Mouse (Mus musculus): ENCODE measurements around the gene Col6a1. TPM values are rescaled to one million over a fixed set of nuclear protein-coding genes. Genes with fewer than 3 reads are reported as not detected.

Col6a1 gene
- total RNA-seq, 2 experiments from 2014 or later: 0.09 to 0.40 TPM

DNA sequence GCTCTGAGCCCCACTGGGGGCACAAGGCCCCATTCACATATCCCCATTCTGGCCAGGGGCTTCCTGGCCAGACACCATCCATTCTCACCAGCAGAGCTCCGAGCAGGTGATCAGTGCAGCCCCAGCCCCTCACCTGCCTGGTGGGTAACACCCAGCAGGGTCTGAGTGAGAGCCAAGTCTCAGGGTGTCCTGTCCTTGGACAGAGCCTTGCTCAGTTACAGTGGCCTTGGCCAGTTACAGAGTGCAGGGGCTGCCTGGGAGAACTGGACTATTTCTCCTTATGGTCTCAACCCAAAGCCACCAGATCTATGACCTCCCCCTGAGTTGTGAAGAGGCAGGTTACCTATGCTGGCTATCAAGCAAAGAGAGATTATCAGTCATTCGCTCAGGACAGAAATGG, 871 bp downstream of the Col6a1 start:
- ATAC-seq (ENCODE audit: poor library complexity, severe bottlenecking): no peak

DNA sequence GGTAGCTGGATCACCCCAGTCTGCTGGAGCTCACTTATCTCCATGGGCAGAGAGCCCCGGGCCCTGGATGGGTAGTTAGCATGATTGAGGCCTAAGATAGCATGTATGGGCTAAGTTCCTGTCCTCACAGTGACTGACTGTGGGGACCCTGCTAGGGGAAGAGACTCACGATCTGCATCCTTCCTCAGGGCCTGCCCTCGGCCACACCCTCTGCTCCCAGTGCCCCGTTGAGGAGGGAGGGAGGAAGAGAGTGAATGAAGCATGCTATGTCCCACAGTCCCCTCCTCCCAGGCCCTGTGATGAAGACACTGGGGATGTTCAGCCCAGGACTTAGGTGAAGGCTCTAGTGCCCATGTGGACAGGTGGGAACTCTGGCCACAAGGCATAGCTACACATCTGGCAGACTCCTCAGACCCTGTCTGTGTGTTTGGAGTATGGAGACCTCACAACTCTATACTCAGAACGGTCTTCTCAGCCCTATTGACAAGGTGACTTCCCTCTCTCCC, 1.7 kb downstream of the Col6a1 start:
- no peak for ATAC-seq (ENCODE audit: poor library complexity, severe bottlenecking)

DNA sequence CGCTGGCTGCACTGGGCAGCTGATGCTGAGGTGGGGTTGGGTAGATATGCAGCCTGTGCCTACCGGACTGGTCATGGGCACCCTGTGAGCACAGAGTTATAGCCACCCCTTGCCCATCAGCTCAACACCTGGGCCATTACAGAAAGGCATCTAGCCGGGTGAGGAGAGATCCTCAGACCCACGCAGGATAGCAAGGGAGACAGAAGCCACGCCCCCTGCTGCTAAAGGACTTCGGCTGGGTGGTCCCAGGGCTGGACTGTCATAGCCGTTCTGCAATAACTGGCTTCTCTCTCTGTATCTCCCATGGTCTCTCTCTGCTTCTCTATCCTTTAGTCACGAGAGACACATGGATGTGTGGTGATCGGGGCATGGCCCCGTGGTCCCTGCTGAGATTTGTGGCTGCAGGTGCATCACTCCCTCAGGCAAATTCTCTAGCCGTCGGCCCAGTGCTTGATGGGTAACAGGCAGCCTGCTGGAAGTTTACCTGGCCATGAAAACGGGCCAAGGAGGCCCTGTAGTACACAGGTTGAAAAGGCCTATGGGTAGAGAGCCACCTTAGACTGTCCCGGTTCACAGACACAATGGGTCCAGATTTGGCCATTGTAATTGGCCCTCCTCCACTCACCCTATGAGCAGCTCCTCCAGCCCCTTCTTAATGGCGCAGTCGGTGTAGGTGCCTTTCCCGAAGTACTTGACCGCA, 3.1 kb downstream of the Col6a1 start:
- ATAC-seq (ENCODE audit: poor library complexity, severe bottlenecking): no peak

DNA sequence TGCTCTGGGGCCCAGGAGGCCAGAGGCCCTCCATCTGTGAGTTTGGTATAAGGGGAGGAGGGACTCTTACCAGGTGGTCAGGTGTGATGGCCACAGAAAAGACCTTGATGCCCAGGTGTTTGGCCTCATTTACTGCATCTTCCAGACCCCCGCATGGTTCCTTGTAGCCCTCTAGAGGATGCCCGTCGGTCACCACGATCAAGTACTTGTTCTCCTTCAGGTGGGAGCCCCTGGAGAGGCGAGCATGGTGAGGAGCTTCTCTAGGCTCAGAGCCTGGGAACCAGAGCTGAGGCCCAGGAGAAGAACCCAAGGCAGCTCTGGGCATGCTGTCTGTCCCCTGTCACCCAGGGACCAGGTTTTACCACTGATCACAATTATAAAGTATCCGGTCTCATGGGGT, 4.2 kb downstream of the Col6a1 start:
- ATAC-seq (ENCODE audit: poor library complexity, severe bottlenecking): no peak

DNA sequence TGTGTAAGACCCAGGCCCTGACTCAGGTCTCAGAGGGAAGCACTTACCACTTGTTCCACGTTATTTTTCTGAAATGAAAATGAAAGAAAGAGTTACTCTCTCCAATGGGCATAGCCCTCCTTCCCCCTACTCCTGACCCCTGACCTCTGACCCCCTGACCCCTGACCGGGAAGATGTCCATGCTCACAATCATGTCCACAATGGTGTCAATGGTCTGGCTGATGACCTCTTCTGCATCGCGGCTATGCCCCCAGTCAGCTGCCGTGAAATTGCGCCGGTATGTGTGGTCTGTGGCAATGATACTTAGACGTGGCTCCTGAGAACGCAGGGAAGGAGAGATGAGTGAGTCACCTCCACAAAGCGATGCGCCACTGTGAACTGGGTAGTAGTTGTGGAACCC, 4.8 kb downstream of the Col6a1 start:
- no peak for ATAC-seq (ENCODE audit: poor library complexity, severe bottlenecking)

DNA sequence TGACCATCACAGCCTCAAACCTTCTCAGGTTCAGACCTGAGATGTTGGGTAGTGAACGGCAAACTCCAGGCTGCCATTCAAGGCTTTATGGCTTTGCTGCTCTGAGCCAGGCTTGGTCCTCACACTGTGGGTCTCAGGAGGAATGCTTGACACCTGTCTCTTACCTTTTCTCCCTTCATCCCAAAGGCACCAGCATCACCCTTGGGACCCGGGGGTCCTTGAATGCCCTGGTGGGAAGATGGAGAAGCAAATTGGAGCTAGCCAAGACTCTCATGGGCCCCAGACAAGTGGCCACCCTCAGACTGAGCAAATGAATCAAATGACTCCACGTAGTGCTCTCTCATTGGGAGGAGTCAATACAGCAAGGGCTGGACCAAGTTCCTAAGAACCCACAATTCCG, 8.3 kb downstream of the Col6a1 start:
- no peak for ATAC-seq (ENCODE audit: poor library complexity, severe bottlenecking)

DNA sequence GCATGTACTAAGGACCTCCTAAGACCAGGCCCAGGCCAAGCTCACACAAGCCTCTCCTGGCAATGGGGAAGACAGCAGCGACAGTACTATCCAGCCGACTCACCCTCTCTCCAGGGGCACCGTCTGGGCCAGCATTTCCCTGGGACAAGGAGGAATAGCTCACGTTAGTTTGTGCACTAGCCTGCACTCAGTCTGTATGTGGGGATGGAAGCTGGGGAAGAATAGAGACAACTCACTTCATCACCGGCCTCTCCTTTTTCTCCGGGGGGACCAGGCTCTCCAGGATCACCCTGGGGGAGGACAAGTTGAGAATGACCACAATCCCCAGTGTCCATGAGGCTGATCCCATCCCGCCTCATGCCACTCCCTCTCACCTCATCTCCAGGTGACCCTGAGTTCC, 8.9 kb downstream of the Col6a1 start:
- no peak for ATAC-seq (ENCODE audit: poor library complexity, severe bottlenecking)

DNA sequence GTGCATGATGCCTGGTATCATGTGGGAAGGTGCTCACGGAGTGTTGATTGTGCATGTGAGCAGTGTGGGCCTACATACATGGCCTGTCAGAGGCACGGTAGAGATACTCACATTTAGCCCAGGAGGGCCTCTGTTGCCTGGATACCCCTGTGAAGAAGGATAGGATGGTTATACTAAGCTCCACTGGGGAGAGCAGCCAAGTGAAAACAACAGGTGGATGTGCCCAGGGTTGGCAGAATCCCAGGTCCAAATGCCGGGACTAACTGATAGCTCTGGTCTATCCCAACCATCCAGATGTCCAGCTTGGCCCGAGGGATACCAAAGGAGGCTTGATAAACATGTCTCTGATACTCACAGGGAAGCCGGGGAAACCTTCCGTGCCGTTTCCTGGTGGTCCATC, 11.7 kb downstream of the Col6a1 start:
- no peak for ATAC-seq (ENCODE audit: poor library complexity, severe bottlenecking)

DNA sequence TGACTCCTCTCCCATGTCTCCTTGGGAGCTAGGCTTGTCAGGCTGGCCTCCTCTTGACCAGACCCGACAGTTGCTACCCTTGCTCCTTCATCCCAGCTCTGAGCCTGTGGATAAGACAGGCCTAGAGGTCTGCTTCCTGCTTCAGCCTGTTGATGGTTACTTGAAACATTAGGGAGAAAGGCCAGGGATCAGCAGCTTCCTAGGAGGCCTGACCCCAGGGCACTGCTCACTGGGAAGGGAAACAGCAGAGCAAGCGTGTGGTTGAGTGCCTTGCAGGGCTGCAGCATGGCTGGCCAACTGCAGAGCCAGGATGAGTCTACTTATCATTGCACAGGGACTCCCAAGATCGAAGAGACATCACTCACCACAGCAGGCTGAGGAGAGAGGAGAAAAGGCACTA, 13.5 kb downstream of the Col6a1 start:
- ATAC-seq (ENCODE audit: poor library complexity, severe bottlenecking): no peak

DNA sequence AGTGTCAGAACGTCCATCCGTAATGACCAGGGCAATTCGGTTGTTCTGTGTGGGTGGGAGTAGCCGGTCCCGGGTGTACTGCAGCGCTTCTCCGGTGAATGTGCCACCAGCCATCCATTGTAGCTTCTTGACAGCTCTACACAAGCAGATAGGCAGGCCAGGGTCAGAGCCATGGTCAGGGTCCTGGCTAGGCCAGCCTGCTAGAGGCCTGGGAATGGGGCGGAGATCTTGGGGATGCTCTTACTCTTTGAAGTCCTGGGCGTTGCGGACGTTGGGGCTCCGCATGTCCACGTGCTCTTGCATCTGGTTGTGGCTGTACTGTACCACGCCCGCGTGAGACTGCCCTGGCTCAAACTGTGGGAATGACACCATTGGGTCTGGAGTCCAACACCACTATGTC, 14.6 kb downstream of the Col6a1 start:
- ATAC-seq (ENCODE audit: poor library complexity, severe bottlenecking): no peak

DNA sequence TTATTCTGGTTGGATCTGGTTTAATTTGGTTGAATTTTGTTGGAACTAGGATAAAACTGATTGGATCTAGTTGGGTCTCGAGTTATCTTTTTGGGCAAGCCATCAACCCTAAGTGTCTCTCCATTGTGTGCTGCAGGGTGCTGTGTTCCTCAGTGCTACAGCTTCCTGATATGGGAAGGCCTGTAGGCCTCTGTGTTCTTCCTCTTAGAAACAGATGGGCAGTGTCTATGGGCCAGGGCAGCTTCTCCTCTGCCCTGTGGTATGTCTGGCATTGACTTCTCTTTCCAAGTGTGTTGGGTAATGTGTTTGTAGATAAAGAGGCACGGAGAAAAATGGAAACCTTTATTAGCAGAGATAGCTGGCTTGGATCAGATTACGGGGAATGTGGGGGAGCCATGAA, 17.5 kb downstream of the Col6a1 start:
- no peak for ATAC-seq (ENCODE audit: poor library complexity, severe bottlenecking)

DNA sequence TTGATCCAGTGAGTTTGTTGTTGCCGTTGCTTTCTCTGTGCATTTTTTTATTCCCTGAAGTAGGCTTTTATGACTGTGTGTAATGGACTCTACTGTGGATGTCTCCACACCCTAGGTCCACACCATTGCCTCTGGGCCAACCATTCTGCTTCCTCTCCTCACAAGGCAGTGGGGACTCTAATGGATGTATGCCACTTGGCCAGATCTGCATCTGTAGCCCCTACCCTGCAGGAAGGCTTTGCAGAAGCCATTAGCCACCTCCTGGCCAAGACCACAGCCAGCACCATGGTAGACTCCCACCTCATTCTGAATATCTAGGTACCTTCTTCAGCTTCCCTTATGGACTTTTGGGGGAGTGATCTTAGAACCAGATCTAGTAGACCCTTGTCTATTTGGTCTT, 18.4 kb downstream of the Col6a1 start:
- no peak for ATAC-seq (ENCODE audit: poor library complexity, severe bottlenecking)

DNA sequence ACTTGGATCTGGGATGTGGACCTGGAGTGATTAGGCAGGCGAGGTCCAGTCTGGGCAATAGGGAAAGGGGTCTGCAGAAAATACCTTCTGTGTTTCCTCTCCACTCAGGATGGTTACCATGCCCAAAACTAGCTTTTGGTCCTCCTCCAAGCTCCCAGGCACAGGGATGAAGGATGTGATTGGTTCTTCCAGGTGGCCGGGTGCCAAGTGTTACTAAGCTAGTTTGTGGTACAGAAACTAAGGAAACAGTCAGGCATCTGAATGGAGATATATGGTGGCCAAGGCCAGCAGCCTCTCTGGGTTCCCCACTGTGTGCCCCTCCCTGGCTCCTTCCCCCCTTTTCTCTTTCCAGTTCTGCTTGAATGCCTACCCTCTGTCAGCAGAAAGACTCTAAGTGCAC, 19.0 kb downstream of the Col6a1 start:
- ATAC-seq (ENCODE audit: poor library complexity, severe bottlenecking): no peak

DNA sequence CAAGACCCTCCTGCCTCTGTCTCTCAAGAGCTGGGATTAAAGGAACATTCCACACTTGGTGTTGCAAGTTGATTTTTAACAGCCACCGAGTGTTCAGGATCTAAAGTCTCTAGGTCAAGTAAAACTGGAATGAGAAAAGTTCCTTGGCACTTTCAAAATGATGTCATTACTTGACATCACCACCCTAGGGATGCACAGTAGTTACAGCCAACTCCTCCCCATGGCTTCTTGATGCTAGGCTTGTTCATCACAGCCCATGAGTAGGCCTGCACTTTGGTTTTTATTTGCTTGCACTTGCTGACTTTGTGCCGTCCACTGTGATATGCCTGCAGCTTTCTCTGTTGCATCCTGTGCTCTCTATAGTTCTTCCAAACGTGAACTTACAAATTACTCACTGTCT, 21.6 kb downstream of the Col6a1 start:
- ATAC-seq (ENCODE audit: poor library complexity, severe bottlenecking): no peak

DNA sequence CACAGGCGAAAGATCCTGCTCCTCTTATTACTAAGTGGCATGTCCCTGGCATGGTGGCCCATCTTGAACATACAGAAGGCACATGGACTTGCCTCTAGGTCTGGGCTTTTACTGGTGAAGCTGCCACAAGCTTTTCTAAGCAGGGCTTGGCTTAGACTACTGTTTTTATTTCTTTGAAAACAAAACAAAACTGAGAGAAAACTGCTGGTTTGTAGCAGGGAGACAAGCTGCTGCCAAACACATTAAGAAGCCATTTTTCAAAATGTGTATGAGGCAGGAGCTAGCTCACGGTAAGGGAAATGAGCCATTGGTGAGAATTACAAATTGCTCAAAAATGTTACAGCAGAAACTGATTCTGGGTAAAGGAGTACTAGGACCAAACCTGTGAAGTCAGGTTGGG, 24.5 kb downstream of the Col6a1 start:
- no peak for ATAC-seq (ENCODE audit: poor library complexity, severe bottlenecking)

DNA sequence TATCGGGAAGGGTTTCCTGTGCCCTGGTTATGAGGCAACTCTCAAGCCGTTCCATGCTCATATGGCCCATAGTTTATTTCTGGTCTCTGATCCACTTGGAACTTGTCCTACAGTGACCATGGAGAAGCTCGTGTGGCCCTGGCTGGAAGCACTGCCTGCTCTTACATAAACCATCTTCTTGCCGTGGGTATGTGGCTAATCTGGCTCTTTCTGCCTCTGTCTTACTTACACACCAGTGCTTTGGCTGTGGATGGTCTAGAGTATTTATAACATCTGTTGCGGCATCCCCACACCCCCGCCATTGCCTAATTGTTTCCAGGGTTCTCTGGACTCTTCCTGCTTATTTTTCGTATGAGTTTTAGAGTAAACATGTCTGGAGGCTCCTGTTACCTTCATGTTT, 26.2 kb downstream of the Col6a1 start:
- no peak for ATAC-seq (ENCODE audit: poor library complexity, severe bottlenecking)

DNA sequence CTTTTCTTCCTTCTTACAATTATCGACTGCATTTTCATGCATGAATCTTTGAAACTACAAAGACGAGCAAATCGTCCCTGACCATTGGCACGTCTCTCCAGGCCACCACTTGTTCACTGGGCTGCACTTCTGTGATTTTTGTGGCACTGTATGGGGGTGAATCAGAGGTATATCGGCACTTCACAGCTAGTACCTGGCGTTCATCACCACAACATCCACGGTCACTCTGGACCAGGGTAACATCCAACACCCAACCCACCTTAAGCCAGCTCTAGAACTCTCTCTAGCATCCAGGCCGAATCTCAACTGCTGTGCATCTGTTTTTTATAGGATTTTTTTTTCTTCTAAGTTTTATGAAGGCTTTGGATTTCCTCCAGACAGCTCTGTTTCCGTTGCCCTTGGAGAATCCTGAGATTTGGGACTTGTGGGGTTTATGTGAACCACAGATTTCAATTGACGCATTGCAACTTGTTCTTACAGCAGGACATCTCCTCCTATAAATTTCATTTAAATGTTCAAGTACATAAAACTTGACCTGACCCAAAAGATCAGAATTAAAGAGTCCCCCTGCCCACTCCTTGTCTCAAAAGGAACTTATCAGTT, 30.6 kb downstream of the Col6a1 start:
- ATAC-seq (ENCODE audit: poor library complexity, severe bottlenecking): no peak

DNA sequence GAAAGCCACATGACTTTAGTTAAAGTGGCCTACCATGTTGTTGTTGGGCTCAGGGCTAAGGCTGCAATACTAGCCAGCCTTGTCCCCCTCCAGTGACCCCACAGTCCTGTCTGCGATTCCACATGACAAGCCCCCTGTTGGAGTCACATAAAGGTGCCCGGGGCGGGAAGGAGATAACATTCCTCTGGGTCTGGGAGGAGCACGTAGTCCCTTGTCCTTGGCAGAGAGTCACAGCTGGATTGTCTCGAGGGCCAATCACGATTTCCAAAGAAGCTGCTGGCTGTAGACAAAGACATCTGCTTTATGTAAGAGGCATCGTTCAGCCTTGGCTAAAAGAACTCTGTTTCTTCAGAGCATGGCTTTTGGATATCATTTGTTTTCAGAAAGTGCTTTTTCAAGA, 31.2 kb downstream of the Col6a1 start:
- ATAC-seq (ENCODE audit: poor library complexity, severe bottlenecking): no peak

DNA sequence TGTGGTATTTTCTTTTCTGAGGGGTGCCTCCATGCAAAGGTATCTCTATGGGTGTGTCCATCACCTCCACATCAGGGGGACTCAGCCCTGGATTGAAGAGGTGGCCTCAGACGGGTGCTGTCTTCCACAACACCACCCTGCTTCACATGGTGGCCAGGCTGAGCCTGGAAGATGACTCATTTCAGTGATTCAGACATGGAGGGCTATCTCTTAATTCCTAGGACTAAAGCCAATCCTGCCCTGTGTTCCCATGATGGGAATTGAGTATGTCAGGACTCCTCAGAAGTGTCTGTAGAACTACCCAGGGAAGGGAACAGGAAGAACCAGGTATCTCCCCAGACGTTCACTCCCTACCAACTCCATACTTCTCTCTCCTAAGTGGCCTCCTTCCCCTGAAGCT, 32.5 kb downstream of the Col6a1 start:
- ATAC-seq (ENCODE audit: poor library complexity, severe bottlenecking): no peak

DNA sequence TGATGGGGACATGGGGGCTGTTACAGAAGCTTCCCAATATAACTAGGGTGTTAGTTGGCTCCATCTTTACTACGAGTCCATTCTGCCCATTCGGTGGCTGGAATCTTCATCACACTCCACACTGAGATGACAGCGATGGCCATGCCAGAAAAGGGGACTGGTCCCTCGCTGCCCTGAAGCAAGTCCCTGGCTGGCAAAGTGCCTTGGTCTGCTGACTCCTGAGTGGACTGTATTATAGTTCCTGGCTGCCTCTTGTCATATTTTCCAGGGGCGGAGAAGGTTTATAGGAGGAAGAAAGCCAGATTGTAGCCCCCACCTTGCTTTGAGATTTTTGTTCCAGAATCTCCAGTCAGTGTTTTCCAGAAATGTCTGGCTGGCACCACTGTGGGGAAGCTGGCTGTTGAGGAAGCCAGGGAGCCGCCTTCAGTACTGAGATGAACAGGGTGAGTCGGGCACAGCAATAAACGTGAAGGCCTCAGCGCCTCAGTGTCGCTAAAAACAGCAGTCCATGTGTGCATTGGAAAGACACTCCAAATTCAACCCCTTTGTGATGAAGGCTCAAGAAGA, 40.4 kb downstream of the Col6a1 start:
- ATAC-seq (ENCODE audit: poor library complexity, severe bottlenecking): no peak

DNA sequence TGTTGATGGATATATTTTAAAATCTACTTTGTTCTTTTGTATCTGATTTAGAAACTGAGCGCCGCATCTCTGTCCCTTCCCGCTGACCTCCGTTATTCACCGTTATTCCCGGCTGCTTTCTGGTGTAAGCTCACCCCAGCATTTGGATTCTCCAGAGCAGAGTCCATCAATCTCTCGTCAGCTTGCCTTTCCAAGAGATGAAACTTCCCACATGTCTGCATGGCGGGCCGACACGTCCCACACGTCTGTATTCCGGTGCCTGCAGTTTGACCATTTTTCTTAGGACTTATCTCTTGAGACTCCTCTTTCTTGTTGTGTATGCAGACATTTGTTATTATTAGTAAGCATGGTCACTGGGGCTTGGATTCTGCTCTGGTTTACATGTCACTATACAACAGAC, 42.0 kb downstream of the Col6a1 start:
- ATAC-seq (ENCODE audit: poor library complexity, severe bottlenecking): no peak

DNA sequence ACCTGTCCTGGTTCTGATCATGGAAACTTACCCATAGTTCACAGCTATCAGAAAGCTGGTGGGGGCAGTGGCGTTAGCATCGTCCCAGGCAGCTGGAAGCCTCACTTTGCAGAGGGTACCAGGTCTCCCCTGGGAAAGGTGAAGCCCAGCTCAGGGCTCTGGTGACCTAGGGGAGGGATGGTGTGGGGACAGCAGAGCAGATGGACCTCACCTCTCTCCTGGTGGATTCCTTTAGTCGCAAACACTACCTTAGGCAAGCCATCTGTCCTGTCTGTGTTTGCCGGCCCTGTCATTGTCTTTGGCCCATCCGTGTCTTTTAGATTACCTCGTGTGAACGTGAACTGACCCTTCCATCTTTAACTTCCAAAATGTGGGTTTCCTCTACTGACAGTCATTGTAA, 42.5 kb downstream of the Col6a1 start:
- ATAC-seq (ENCODE audit: poor library complexity, severe bottlenecking): no peak

DNA sequence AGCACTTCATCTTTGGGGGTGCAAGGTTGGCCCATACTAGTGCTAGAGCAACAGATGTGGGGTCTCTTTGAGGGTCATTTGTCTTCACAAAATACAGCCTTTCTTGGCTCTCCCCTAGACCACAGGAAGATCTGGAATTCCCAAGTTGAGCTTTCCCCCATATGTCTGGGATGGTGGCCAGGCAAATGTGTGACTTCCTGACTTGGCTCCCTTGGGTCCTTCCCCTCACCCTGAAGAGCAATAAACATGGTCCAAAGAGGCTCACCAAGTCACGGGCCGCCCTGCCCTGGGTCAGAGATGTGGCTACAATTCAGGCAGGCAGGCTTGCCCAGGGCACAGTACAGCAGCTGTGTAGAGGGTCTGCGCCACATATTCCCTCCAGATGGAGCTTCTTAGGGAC, 44.1 kb downstream of the Col6a1 start:
- no peak for ATAC-seq (ENCODE audit: poor library complexity, severe bottlenecking)
